Mouse (Mus musculus): ENCODE results near the gene Vamp3.

- TF ChIP-seq CTCF (IDR thresholded peaks at IDR 0.05; ENCODE audit: extremely low read depth, insufficient read depth, low read length) (no peak), POLR2A (IDR thresholded peaks at IDR 0.05; ENCODE audit: extremely low read depth, insufficient read depth, low read length) (no peak)
Observed at GRCm38 (mm10) chr4:151010316-151010715, 47.4 kb downstream of the Vamp3 start.

Measured in cortical plate, adult 2 months (tissue).